Mouse (Mus musculus) liver, adult 2 months (tissue): Measurements from ENCODE around the gene Rad51b. TPM values are rescaled to one million over a fixed set of nuclear protein-coding genes. Genes with fewer than 3 reads are reported as not detected.

Source experiments
- DNase-seq: peaks from one replicate; pipeline ENCODE4 v3.0.0-alpha.2; 2011; ENCODE audit warnings: low read depth, low spot score; ENCODE audit errors: extremely low read depth
- H3K27ac ChIP-seq: fragments of 200-500 bp; replicated peaks from 2 replicates; pipeline ENCODE4 v1.5.1; 2012; ENCODE audit warnings: low read depth, mild to moderate bottlenecking, control low read depth, inconsistent platforms, low read length; ENCODE audit not compliant: insufficient read depth
- H3K27me3 ChIP-seq: fragments of 200-500 bp; 2 replicates; pipeline ENCODE4 v1.6.1; 2012; ENCODE audit warnings: mild to moderate bottlenecking, moderate library complexity, low read length, inconsistent platforms; ENCODE audit not compliant: control insufficient read depth, insufficient read depth
- H3K36me3 ChIP-seq: fragments of 200-500 bp; 2 replicates; pipeline ENCODE4 v1.6.1; 2012; ENCODE audit warnings: low read length, inconsistent platforms; ENCODE audit not compliant: control insufficient read depth, insufficient read depth
- H3K4me1 ChIP-seq: fragments of 200-500 bp; 2 replicates; pipeline ENCODE4 v1.6.1; 2011; ENCODE audit warnings: low read length; ENCODE audit not compliant: control insufficient read depth, insufficient read depth
- H3K4me3 ChIP-seq: fragments of 200-500 bp; 2 replicates; pipeline ENCODE4 v1.5.1; 2011; ENCODE audit warnings: low read depth, mild to moderate bottlenecking, control low read depth, low read length, moderate library complexity; ENCODE audit not compliant: insufficient read depth
- H3K79me2 ChIP-seq: fragments of 200-500 bp; 2 replicates; pipeline ENCODE4 v1.6.1; 2012; ENCODE audit warnings: inconsistent platforms, mild to moderate bottlenecking, low read length, moderate library complexity; ENCODE audit not compliant: control insufficient read depth, insufficient read depth
- H3K9ac ChIP-seq: fragments of 200-500 bp; 2 replicates; pipeline ENCODE4 v1.6.1; 2012; ENCODE audit warnings: low read depth, mild to moderate bottlenecking, control low read depth, inconsistent platforms, low read length
- CTCF ChIP-seq: fragments of 200-500 bp; IDR thresholded peaks from 2 replicates; pipeline ENCODE4 v1.5.1; 2011; ENCODE audit warnings: low read depth, low read length, control low read depth
- POLR2A ChIP-seq: fragments of 200-500 bp; IDR thresholded peaks from 2 replicates; pipeline ENCODE4 v1.6.1; 2011; ENCODE audit warnings: low read length, control low read depth; ENCODE audit not compliant: insufficient read depth; ENCODE audit errors: extremely low read depth
- WGBS: fragments of 180-500 bp; shearing (Covaris S2); methylation state at CpG from one replicate; pipeline ENCODE4 v1.1.7; 2018; 5-methylcytosine and 5-hydroxymethylcytosine counted together
- polyA plus RNA-seq: library from polyadenylated mRNA; depleted of rRNA; stranded (reverse); fragments of >200 nt; gene quantifications from 2 replicates; pipeline ENCODE4 v1.2.3, GENCODE M21; 2012
- total RNA-seq: library from RNA; depleted of rRNA; stranded (reverse); fragments of >200 nt; gene quantifications from 2 replicates; pipeline ENCODE4 v1.2.3, GENCODE M21; 2014

Rad51b gene
- total and polyA plus RNA-seq, 2 experiments = 0.55 to 1.7 TPM

- WGBS = 97% methylated on average over 18 of the region's 18 CpGs
- H3K79me2 ChIP-seq = no peaks in the 10 kb centered on the region
- H3K4me1 ChIP-seq = peaks cover 4% of the 10 kb centered on the region; the same call in 1 of the 2 replicates
- DNase-seq = no peak
- TF ChIP-seq POLR2A (no peak), CTCF (no peak)
- H3K36me3 ChIP-seq = no peaks in the 10 kb centered on the region
- no peak overlapping the region for H3K27ac ChIP-seq
- H3K4me3 ChIP-seq = no peak overlapping the region
- no peaks in the 10 kb centered on the region for H3K27me3 ChIP-seq
- no peak overlapping the region for H3K9ac ChIP-seq
Measured at GRCm38 (mm10) chr12:79808426-79809398, 511.6 kb downstream of the Rad51b start.

DNA sequence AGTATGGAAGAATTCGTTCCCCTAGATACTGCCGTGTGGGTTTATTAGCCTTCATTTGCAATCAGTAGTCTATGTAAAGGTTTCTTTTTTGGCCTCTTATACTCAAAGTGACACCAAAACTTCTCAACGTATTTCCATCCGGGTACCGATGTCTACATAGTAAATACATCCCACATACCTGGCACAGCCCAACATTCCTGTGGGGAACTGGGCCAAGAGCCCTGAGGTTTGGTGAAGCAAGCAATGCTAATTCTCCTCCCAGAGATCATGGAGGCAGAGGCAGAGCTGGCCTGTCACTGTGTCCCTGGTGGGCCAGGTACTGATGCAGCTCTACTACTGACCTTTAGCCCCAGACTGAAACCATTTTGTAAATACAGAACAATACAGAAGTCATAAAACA is 512.4 kb downstream of the Rad51b start:
- H3K27ac ChIP-seq = no peak overlapping the region

DNA sequence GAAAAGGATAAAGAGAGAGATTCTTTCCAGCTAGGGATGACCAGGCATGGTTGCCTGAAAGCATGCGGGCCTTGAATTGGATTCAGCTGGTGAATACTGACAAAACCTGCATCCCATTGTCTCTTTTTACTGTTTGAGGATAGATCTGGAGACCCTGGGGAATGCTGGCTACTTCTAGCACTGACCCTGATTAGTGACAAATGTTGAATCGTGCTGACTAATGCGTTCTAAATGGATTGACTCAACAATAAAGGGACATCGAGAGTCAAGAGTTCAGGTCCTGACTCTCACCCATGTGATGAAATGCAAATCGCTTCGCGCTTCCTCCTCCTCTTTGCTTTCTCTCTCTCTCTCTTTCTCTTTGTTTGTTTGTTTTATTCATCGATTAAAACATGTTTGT is 515.3 kb downstream of the Rad51b start:
- Histone ChIP-seq H3K4me1 (peaks cover 4% of the 10 kb centered on the region; the same call in 1 of the 2 replicates), H3K9ac (no peak overlapping the region), H3K27ac (no peak overlapping the region), H3K4me3 (no peak overlapping the region), H3K27me3 (no peaks in the 10 kb centered on the region), H3K79me2 (no peaks in the 10 kb centered on the region), H3K36me3 (no peaks in the 10 kb centered on the region)
- WGBS = 69% methylated on average over 8 of the region's 8 CpGs
- TF ChIP-seq POLR2A = no peak
- TF ChIP-seq CTCF = no peak
- peak; percentile 49 for DNase-seq

More for the DNA sequence above, 512.4 kb downstream of the Rad51b start:
- Histone ChIP-seq H3K9ac (no peak overlapping the region), H3K4me1 (peaks cover 4% of the 10 kb centered on the region; the same call in 1 of the 2 replicates), H3K36me3 (no peaks in the 10 kb centered on the region), H3K79me2 (no peaks in the 10 kb centered on the region), H3K27me3 (no peaks in the 10 kb centered on the region), H3K4me3 (no peak overlapping the region)
- no peak for DNase-seq
- TF ChIP-seq POLR2A (no peak), CTCF (no peak)
- WGBS = 68% methylated on average over 5 of the region's 5 CpGs

GRCm38 (mm10) chr12:79812838-79813563 is 515.9 kb downstream of the Rad51b start:
- H3K27me3 ChIP-seq = no peaks in the 10 kb centered on the region
- no peaks in the 10 kb centered on the region for H3K36me3 ChIP-seq
- H3K4me1 ChIP-seq = peaks cover 4% of the 10 kb centered on the region; the same call in 1 of the 2 replicates
- 88% methylated on average over 18 of the region's 18 CpGs for WGBS
- no peak overlapping the region for H3K4me3 ChIP-seq
- no peaks in the 10 kb centered on the region for H3K79me2 ChIP-seq
- H3K27ac ChIP-seq = no peak overlapping the region
- H3K9ac ChIP-seq = no peak overlapping the region
- no peak for TF ChIP-seq CTCF
- TF ChIP-seq POLR2A = no peak
- DNase-seq = no peak

DNA sequence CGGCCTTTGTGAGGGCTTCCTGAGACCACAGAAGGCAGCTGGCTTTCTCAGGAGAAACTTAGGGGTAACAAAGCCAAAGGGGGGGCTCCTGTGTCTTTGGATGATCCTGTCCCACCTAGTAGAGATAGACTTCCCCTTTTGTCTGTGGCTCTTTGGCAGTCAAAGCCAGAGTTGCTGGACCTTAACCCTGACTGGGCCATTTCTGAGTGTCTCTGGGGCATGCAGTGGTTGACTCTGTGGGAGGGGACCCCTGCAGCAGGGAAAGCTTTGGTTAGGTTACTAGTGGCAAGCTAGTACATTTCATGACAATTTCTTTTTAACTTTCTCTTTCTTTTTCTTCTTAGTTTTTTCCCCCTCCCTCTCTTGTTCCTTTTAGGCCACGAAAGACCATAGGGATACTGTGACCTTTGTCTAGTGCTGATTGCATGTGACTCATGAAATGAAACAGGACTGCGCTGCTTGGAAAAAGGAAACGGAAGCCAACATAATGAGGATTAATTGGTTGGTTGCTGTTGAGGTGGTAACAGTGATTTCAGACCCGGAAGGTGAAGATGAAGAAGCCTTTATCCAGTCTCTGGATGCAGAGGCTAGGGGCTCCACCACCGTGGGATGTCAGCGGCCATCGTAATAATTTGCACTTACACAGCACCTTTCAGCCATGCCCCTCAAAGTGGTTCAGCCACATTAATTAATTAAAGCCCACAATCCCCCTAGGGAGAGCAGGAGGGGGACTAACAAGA is 516.7 kb downstream of the Rad51b start:
- no peak overlapping the region for H3K4me3 ChIP-seq
- no peaks in the 10 kb centered on the region for H3K79me2 ChIP-seq
- H3K36me3 ChIP-seq = no peaks in the 10 kb centered on the region
- H3K27ac ChIP-seq = no peak overlapping the region
- peak; percentile 6 for DNase-seq
- H3K27me3 ChIP-seq = no peaks in the 10 kb centered on the region
- WGBS = 80% methylated on average over 8 of the region's 8 CpGs
- H3K4me1 ChIP-seq = peaks cover 4% of the 10 kb centered on the region; the same call in 1 of the 2 replicates
- TF ChIP-seq CTCF (no peak), POLR2A (no peak)
- H3K9ac ChIP-seq = no peak overlapping the region
